Mouse (Mus musculus): ENCODE measurements at regions not wholly inside any gene's neighbourhood (a gene's known extent, or its start where the extent isn't known, plus 50 kb on each side); places are given as distances from the start of the nearest gene placed in this dataset.

- no peak for ATAC-seq
- WGBS, result 73% methylated on average over 6 of the region's 6 CpGs
- H3K4me1 ChIP-seq (replicated peaks; ENCODE audit: control insufficient read depth, insufficient read depth, low read length), result 0 out of 2 replicates have a peak, but pooled peaks cover 2% of the 10 kb centered on the region
Measured at GRCm38 (mm10) chr10:122616385-122616784, 62.2 kb upstream of the Ppm1h start.

GRCm38 (mm10) chr10:122618854-122619253 is 59.7 kb upstream of the Ppm1h start:
- H3K4me2 ChIP-seq (ENCODE audit: low read length), result no peak overlapping the region
- no peak overlapping the region for H3K27ac ChIP-seq (ENCODE audit: low read length)
- no peaks in the 10 kb centered on the region for H3K9me3 ChIP-seq (ENCODE audit: control insufficient read depth, low read length)
- H3K4me3 ChIP-seq (replicated peaks; ENCODE audit: low read length), result no peak overlapping the region
- ATAC-seq, result no peak
- 5% methylated on average over 3 of the region's 3 CpGs for WGBS
- H3K27me3 ChIP-seq (replicated peaks; ENCODE audit: control insufficient read depth, insufficient read depth, low read length), result no peaks in the 10 kb centered on the region
- H3K4me1 ChIP-seq (replicated peaks; ENCODE audit: control insufficient read depth, insufficient read depth, low read length), result no peaks in the 10 kb centered on the region
- H3K9ac ChIP-seq (replicated peaks; ENCODE audit: low read depth, low read length), result no peak overlapping the region
- no peaks in the 10 kb centered on the region for H3K36me3 ChIP-seq (ENCODE audit: control insufficient read depth, insufficient read depth)

More at GRCm38 (mm10) chr10:122616385-122616784, 62.2 kb upstream of the Ppm1h start:
- no peak overlapping the region for H3K27ac ChIP-seq (ENCODE audit: low read length)
- no peak overlapping the region for H3K9ac ChIP-seq (replicated peaks; ENCODE audit: low read depth, low read length)
- no peaks in the 10 kb centered on the region for H3K36me3 ChIP-seq (ENCODE audit: control insufficient read depth, insufficient read depth)
- no peak overlapping the region for H3K4me2 ChIP-seq (ENCODE audit: low read length)
- no peaks in the 10 kb centered on the region for H3K9me3 ChIP-seq (ENCODE audit: control insufficient read depth, low read length)
- H3K27me3 ChIP-seq (replicated peaks; ENCODE audit: control insufficient read depth, insufficient read depth, low read length), result no peaks in the 10 kb centered on the region
- H3K4me3 ChIP-seq (replicated peaks; ENCODE audit: low read length), result no peak overlapping the region

DNA sequence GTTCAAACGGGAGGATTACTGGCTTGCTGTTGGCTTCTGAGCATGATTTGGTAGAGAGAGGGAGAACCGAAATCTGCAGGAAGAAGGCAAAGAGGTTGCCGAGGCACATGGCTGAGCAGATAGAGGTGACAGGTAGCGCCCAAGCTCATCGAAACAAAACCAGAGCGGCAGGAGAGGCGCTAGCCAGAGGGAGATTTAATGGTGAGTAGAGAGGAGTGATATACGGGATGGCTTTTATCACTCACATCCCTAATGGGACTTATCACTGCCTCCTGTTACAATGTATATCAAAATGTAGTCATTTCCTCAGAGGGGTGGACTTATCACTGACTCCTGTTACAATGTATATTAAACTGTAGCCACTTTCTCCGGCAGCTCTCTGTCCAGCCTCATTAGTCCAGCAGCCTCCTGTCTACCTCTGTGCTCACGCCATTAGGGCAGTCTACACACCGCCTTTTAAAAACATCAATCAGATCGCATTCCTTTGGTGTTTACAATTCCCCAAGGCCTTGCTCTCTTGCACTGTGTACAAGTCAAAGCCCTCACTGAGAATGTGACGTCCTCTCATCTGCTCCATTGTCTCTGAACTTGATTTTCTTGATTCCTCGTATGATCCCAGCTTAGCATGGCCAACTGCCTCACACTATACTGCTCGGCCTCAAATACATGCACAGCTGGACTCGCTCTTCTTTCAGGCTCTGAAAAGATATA is 59.0 kb upstream of the Ppm1h start:
- Histone ChIP-seq H3K9me3 (ENCODE audit: control insufficient read depth, low read length) (no peaks in the 10 kb centered on the region), H3K27me3 (replicated peaks; ENCODE audit: control insufficient read depth, insufficient read depth, low read length) (no peaks in the 10 kb centered on the region), H3K36me3 (ENCODE audit: control insufficient read depth, insufficient read depth) (no peaks in the 10 kb centered on the region), H3K4me1 (replicated peaks; ENCODE audit: control insufficient read depth, insufficient read depth, low read length) (no peaks in the 10 kb centered on the region), H3K4me2 (ENCODE audit: low read length) (no peak overlapping the region), H3K9ac (replicated peaks; ENCODE audit: low read depth, low read length) (no peak overlapping the region), H3K4me3 (replicated peaks; ENCODE audit: low read length) (no peak overlapping the region), H3K27ac (ENCODE audit: low read length) (no peak overlapping the region)
- WGBS, result 45% methylated on average over 16 of the region's 16 CpGs
- ATAC-seq, result no peak

All from forebrain, embryonic 16.5 days (tissue).